Mouse (Mus musculus) cortical plate, adult 2 months (tissue): ENCODE measurements at regions not wholly inside any gene's neighbourhood (a gene's known extent, or its start where the extent isn't known, plus 50 kb on each side); places are given as distances from the start of the nearest gene placed in this dataset.

ENCODE experiments used
- CTCF ChIP-seq: fragments of 200-500 bp; IDR thresholded peaks from 2 replicates; pipeline ENCODE4 v1.5.1; 2011; ENCODE audit warnings: mild to moderate bottlenecking, control low read depth, low read length; ENCODE audit not compliant: insufficient read depth; ENCODE audit errors: extremely low read depth
- POLR2A ChIP-seq: fragments of 200-500 bp; IDR thresholded peaks from 2 replicates; pipeline ENCODE4 v1.6.1; 2011; ENCODE audit warnings: mild to moderate bottlenecking, low read length, control low read depth; ENCODE audit not compliant: insufficient read depth; ENCODE audit errors: extremely low read depth

DNA sequence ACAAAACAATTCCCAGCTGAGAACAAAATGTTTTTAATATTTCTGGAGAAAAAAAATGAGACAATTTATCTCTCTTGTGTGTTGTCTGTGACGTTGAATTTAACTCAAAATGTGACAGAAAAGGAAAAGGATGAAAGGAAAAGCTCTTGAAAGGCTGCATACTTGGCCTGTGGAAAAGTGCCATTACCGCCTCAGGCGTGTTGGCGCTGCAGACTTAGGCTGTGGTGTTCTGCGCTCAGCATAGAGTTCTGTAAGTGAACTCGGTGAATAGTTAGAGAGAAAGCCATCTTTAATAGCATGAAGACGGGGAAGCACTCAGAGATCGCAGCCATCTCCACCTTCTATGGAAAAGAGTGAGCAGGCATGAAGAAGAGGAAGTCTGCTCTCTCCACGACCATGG, 77.5 kb upstream of the Satb2 start:
- TF ChIP-seq CTCF (no peak), POLR2A (no peak)
